Mouse (Mus musculus): ENCODE measurements around the gene Nek7.

- TF ChIP-seq CTCF (IDR thresholded peaks at IDR 0.05; ENCODE audit: extremely low read depth, insufficient read depth, low read length) (no peak), POLR2A (IDR thresholded peaks at IDR 0.05; ENCODE audit: extremely low read depth, insufficient read depth, low read length) (no peak)
Observed at GRCm38 (mm10) chr1:138589126-138589525, 30.8 kb downstream of the Nek7 start.

All from cortical plate, adult 2 months (tissue).